Mouse (Mus musculus) heart, embryonic 11.5 days (tissue): ENCODE results near the gene Stt3a. TPM values are rescaled to one million over a fixed set of nuclear protein-coding genes. Genes with fewer than 3 reads are reported as not detected.
A peak's percentile ranks its signal among the peaks of the same experiment; 100 is the strongest.

ENCODE experiments used
- ATAC-seq: fragments of 200-750 bp; cut with Nextera tagmentation; replicated peaks from 2 replicates; pipeline ENCODE4 v1.8.0; 2017; ENCODE audit warnings: moderate library complexity; ENCODE audit not compliant: insufficient number of reproducible peaks, low FRiP score, low TSS enrichment
- H3K27ac ChIP-seq: fragments of 300-500 bp; sonication (generic); 2 replicates; pipeline ENCODE4 v1.5.1; 2014; ENCODE audit warnings: mild to moderate bottlenecking, low read depth, low read length
- H3K27me3 ChIP-seq: fragments of 300-500 bp; sonication (generic); 2 replicates; pipeline ENCODE4 v1.6.1; 2014; ENCODE audit warnings: mild to moderate bottlenecking, low read length, mixed read lengths; ENCODE audit not compliant: control insufficient read depth, insufficient read depth
- H3K36me3 ChIP-seq: fragments of 300-500 bp; sonication (generic); 2 replicates; pipeline ENCODE4 v1.6.1; 2014; ENCODE audit warnings: mild to moderate bottlenecking, low read length, moderate library complexity, mixed read lengths; ENCODE audit not compliant: control insufficient read depth, insufficient read depth
- H3K4me1 ChIP-seq: fragments of 300-500 bp; sonication (generic); 2 replicates; pipeline ENCODE4 v1.6.1; 2014; ENCODE audit warnings: low read length; ENCODE audit not compliant: control insufficient read depth, insufficient read depth
- H3K4me2 ChIP-seq: fragments of 300-500 bp; sonication (generic); 2 replicates; pipeline ENCODE4 v1.6.1; 2014; ENCODE audit warnings: mild to moderate bottlenecking, moderate library complexity
- H3K4me3 ChIP-seq: fragments of 300-500 bp; sonication (generic); 2 replicates; pipeline ENCODE4 v1.5.1; 2014; ENCODE audit warnings: low read depth, low read length
- H3K9ac ChIP-seq: fragments of 300-500 bp; sonication (generic); 2 replicates; pipeline ENCODE4 v1.6.1; 2014; ENCODE audit warnings: mild to moderate bottlenecking, low read depth, low read length, moderate library complexity
- H3K9me3 ChIP-seq: fragments of 300-500 bp; sonication (generic); replicated peaks from 2 replicates; pipeline ENCODE4 v1.6.1; 2016; ENCODE audit warnings: low read length; ENCODE audit not compliant: control insufficient read depth
- WGBS: fragments of 180-500 bp; shearing (Covaris S2); extraction: QIAGEN DNeasy Blood & Tissue Kit; methylation state at CpG from one replicate; pipeline ENCODE4 v1.1.7; 2014; ENCODE audit not compliant: insufficient replicate concordance; 5-methylcytosine and 5-hydroxymethylcytosine counted together
- polyA plus RNA-seq: library from polyadenylated mRNA; unstranded; fragments of >200 nt; fragmentation: Nextera tagmentation; extraction: Ambion mirVana; gene quantifications from 2 replicates; pipeline ENCODE4 v1.2.1, GENCODE M21; 2014

Stt3a gene
- polyA plus RNA-seq, 1 experiment from 2014 or later, result 147 TPM

DNA sequence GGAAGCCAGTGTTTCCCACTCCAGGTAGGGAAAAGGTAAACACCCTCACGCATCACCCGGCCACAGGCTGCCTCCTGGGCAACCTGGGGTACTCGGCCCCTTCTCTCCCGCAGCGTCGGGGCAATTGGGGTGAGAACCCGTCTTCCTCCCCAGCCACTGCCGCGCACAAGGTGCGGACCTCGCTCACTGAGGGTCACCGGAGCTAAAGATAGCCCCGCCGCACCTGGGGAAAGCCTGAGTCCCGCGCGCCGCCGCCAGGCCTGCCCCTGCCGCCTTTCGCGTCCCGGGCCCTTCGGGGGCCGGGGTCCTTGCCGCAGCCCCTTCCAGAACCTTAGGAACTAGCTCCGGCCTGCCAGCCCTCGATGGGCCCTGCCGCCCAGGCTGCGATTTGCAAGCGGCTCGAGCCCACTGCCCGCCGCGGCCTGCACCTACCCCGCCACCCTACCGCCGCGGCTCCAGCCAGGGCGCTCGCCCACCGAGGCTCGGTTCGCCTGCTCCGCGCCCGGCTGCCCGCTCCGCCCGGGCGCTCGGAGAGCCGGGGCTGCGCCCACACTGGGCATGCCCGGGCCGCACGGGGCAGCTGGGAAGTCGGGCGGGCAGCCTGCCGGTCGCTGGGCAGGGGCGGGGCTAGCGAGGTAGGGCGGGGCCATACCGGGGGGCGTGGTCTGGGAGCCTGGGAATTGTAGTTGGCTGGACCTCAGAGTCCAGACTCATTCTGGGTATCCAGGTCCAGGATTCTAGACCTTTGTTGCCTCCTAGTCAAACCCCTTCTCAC lies 29.5 kb upstream of the Stt3a start, which contains the start of gene Ei24:
Gene Ei24 (minus strand): TSS at position 613 of the 775 bp plus-strand sequence.
- Histone ChIP-seq H3K4me1 (peaks cover 4% of the 10 kb centered on the region; the same call in 1 of the 2 replicates), H3K9ac (peak within 1 kb of the TSS; percentile 91), H3K4me3 (peak within 1 kb of the TSS; percentile 91), H3K27me3 (no peaks in the 10 kb centered on the region), H3K27ac (peak within 1 kb of the TSS; percentile 60; the same call in 1 of the 2 replicates), H3K36me3 (no peaks in the 10 kb centered on the region), H3K4me2 (peak within 1 kb of the TSS; percentile 82), H3K9me3 (no peaks in the 10 kb centered on the region)
- under 1% methylated on average over 58 of the region's 66 CpGs for WGBS
- peak; percentile 98 for ATAC-seq

DNA sequence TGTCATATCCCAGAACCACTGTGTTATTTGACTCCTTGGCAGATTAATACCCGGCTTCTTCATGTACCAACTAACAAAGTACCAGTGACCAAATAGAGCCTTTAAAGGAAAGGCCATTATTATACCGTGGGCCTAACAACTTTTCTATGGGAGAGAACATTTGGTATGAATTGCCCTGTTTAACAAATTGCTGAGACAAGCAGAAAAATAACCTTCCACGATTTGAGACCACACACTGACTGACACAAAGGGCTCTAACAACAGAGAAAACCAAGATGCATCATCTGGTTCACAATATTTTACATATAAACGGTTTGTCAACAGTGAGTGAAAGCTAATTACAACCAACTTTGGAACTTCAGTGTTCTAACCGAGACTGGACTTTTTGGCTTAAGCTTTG lies 28.7 kb upstream of the Stt3a start:
- no peak for ATAC-seq
- Histone ChIP-seq H3K9me3 (no peaks in the 10 kb centered on the region), H3K9ac (peak overlapping the region; percentile 91), H3K27ac (no peak overlapping the region), H3K4me3 (peak overlapping the region; percentile 91), H3K4me1 (peaks cover 4% of the 10 kb centered on the region; the same call in 1 of the 2 replicates), H3K4me2 (peak overlapping the region; percentile 82), H3K36me3 (no peaks in the 10 kb centered on the region), H3K27me3 (no peaks in the 10 kb centered on the region)
- WGBS, result 24% methylated on average over 5 of the region's 5 CpGs

DNA sequence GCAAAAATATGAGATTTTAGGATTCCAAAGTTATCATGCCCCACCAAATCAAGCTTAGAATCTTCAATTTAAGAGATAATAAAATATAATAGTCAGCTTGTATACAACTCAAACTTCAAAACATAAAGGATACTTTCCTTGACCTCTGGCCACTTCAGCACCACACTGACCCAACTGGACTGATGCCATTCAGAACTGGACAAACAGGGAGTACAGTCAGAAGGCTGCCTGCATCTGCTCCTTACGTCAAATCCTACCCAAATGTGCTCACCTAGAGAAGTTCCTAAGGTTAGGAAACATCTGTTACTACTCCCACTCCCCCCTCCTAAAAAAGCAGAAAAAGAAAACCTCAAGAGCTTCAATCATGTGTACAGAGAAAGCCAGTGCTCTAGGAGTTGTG lies 28.1 kb upstream of the Stt3a start:
- no peaks in the 10 kb centered on the region for H3K36me3 ChIP-seq
- H3K9me3 ChIP-seq, result no peaks in the 10 kb centered on the region
- H3K9ac ChIP-seq, result no peak overlapping the region
- no peak for ATAC-seq
- H3K4me3 ChIP-seq, result no peak overlapping the region
- peaks cover 4% of the 10 kb centered on the region; the same call in 1 of the 2 replicates for H3K4me1 ChIP-seq
- H3K4me2 ChIP-seq, result no peak overlapping the region
- no peaks in the 10 kb centered on the region for H3K27me3 ChIP-seq
- no peak overlapping the region for H3K27ac ChIP-seq
- WGBS, result 86% methylated on average over 1 of the region's 1 CpGs

DNA sequence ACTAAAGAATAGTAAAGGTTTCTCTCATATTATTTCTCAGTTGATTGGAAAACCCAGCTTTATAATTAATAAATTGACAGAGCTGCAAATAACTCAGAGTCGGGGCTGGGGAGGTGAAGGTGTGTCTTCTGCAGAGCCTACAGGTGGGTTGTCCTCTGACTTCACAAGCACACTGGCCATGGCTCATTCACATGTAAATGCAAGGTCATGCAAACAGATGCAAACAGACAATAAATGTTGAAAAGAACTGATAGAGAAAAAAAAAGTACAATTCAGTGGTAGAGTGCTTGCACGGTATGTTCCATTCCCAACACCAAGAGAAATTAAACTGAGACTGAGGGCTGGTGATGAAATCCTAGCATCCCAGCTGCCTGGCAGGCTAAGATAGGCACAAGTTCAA lies 27.0 kb upstream of the Stt3a start:
- ATAC-seq, result no peak
- no peaks in the 10 kb centered on the region for H3K9me3 ChIP-seq
- no peak overlapping the region for H3K4me3 ChIP-seq

DNA sequence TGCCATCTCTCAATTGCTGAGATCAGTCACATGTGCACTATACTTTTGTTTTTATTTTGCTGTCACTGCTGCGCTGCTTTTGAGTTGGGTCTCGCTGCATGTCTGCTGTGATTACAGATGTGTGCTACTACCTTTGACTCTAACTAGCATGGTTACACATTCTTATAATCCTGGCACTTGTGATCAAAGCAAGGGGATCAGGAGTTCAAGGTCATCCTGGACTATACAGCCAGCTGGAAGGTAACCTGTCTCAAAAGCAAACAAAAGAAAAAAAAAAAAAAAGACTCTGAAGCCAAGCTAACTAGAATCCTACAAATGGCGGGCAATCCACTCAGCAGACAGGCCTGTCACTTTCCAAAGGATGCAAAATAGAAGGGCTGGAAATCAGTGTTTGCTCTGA lies 24.7 kb upstream of the Stt3a start:
- H3K9ac ChIP-seq, result no peak overlapping the region
- 88% methylated on average over 3 of the region's 3 CpGs for WGBS
- H3K9me3 ChIP-seq, result no peaks in the 10 kb centered on the region
- H3K4me1 ChIP-seq, result peaks cover 4% of the 10 kb centered on the region; the same call in 1 of the 2 replicates
- H3K27me3 ChIP-seq, result no peaks in the 10 kb centered on the region
- no peak overlapping the region for H3K4me3 ChIP-seq
- H3K36me3 ChIP-seq, result peaks cover 11% of the 10 kb centered on the region
- no peak overlapping the region for H3K4me2 ChIP-seq
- no peak for ATAC-seq
- no peak overlapping the region for H3K27ac ChIP-seq

More for the DNA sequence above, 27.0 kb upstream of the Stt3a start:
- 84% methylated on average over 2 of the region's 2 CpGs for WGBS
- Histone ChIP-seq H3K36me3 (no peaks in the 10 kb centered on the region), H3K4me1 (peaks cover 4% of the 10 kb centered on the region; the same call in 1 of the 2 replicates), H3K9ac (no peak overlapping the region), H3K27ac (no peak overlapping the region), H3K4me2 (no peak overlapping the region), H3K27me3 (no peaks in the 10 kb centered on the region)

DNA sequence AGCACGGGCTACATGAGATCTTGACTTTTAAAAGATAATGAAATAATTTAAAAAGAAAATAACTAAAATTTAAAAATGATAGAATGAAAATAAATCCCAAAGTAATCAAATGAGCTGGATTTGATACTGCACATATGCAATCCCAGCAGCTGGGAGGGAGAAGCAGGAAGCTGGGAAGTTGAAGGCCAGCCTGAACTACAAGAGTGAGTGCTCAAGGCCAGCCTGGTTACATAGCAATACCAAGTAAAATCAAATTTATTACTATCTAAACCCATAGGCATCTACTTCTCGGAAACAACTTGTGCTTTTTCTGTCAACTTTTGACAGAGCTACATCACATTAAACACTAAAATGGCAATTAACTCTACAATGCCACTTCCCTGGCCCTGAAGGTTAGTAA lies 16.4 kb upstream of the Stt3a start:
- no peak for ATAC-seq
- WGBS, result 86% methylated on average over 2 of the region's 2 CpGs
- H3K36me3 ChIP-seq, result peaks cover 32% of the 10 kb centered on the region

DNA sequence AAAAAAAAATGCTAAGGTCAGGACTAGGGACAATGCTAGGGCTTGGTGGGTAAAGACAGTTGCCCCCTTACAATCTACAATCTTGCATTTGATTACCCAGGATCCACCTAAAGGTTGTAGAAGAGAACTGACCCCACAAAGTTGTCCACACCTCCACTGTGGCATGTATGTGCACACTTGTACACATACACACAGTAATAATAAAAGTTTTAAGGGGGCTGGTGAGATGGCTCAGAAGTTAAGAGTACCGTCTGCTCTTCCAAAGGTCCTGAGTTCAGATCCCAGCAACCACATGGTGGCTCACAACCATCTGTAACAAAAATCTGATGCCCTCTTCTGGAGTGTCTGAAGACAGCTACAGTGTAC lies 1.6 kb upstream of the Stt3a start:
- H3K4me2 ChIP-seq, result peak overlapping the region; percentile 76
- peak overlapping the region; percentile 94 for H3K27ac ChIP-seq
- H3K36me3 ChIP-seq, result peaks cover 5% of the 10 kb centered on the region
- H3K9me3 ChIP-seq, result no peaks in the 10 kb centered on the region
- H3K4me3 ChIP-seq, result peak overlapping the region; percentile 99
- H3K9ac ChIP-seq, result no peak overlapping the region
- no peaks in the 10 kb centered on the region for H3K27me3 ChIP-seq
- WGBS, result 88% methylated on average over 1 of the region's 1 CpGs
- ATAC-seq, result no peak
- H3K4me1 ChIP-seq, result peaks cover 14% of the 10 kb centered on the region

More for the DNA sequence above, 16.4 kb upstream of the Stt3a start:
- Histone ChIP-seq H3K4me3 (no peak overlapping the region), H3K9me3 (no peaks in the 10 kb centered on the region), H3K4me2 (no peak overlapping the region), H3K27ac (no peak overlapping the region), H3K27me3 (no peaks in the 10 kb centered on the region), H3K9ac (no peak overlapping the region), H3K4me1 (no peaks in the 10 kb centered on the region)

DNA sequence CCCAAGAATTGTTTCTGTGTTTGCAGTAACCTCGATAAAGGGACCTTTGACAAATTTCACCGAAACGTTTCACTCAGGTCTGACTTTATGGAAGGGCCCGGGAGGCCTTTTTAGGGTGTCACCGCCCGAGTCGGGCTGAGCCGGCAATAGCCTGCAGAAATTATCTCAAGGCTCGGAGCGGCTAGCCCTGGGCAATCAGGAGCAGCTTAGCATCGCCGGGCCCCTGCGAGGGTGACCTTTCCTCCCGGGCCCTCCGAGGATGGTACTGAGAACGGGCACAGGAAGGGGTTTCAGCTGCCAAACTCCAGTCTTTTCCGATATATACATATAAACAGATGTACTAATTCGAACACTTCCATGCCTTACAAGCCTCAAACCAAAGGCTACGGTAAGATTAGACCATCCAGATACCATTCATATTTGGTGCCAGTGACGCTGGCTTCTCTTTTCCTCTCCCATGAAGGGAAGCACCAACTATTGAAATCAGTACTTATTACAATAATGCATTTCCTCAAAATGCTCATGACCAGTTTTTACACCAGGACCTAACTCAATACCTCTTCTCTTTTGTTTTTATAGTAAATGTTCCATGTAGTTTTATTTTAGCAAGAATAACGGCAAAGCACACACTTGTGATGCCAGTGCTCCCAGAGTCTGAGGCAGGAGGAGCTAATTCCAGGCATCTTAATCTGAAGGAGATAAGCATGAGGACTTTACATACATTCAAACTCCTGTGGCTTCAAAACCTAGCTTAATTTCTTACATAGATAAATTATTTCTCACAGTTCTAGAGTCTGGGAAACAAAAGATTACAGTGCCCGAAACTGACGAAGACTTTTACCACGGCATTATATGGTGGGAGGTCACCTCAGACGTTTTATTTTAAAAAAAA lies 923 bp upstream of the Stt3a start:
- Histone ChIP-seq H3K27ac (peak overlapping the region; percentile 94), H3K4me1 (peaks cover 14% of the 10 kb centered on the region), H3K9me3 (no peaks in the 10 kb centered on the region), H3K9ac (peak overlapping the region; percentile 90), H3K36me3 (peaks cover 8% of the 10 kb centered on the region), H3K4me3 (peak overlapping the region; percentile 99), H3K27me3 (no peaks in the 10 kb centered on the region), H3K4me2 (peak overlapping the region; percentile 76)
- WGBS, result 12% methylated on average over 25 of the region's 25 CpGs
- peak; percentile 9; the same call in 1 of the 2 replicates for ATAC-seq
